Mouse (Mus musculus) Patski (cell line): ENCODE results near the gene Odf3l2. TPM values are rescaled to one million over a fixed set of nuclear protein-coding genes. Genes with fewer than 3 reads are reported as not detected.

Experiments
- ATAC-seq: fragments of 100-300 bp; one replicate; pipeline ENCODE4 v1.8.0; 2021
- CTCF ChIA-PET: fragments of 350-600 bp; sonication (Branson Sonifier 250); formaldehyde crosslinking; loops from one replicate; lab custom pipeline; 2022; ENCODE audit warnings: inconsistent platforms; lab: Charles Lee
- POLR2A ChIA-PET: fragments of 350-600 bp; sonication (Branson Sonifier 250); formaldehyde crosslinking; loops from one replicate; lab custom pipeline; 2022; ENCODE audit warnings: antibody characterized with exemption, inconsistent platforms; lab: Charles Lee
- DNase-seq: peaks from one replicate; pipeline ENCODE4 v3.0.0-alpha.2; 2011; ENCODE audit warnings: low read depth, low spot score
- H3K27me3 ChIP-seq: fragments of 371-371 bp; one replicate; pipeline ENCODE4 v1.5.1; 2021
- CTCF ChIP-seq: fragments of 100-300 bp; IDR thresholded peaks from one replicate; pipeline ENCODE4 v1.5.1; 2021
- in situ Hi-C: fragments of 300-500 bp; cut with MboI; formaldehyde crosslinking; loops from 3 replicates; pipeline ENCODE4 v1.11.1; 2018; ENCODE audit warnings: low pct_unique_long_range_greater_than_20kb, mixed read lengths
- polyA plus RNA-seq: library from polyadenylated mRNA; unstranded; gene quantifications from one replicate; pipeline ENCODE4 v1.2.3, GENCODE M21; 2021

Odf3l2 gene
- polyA plus RNA-seq, 1 experiment from 2014 or later = not detected

GRCm38 (mm10) chr10:79671396-79672087, 26.0 kb upstream of the Odf3l2 start:
- DNase-seq (no peak), ATAC-seq (no peak)
- POLR2A ChIA-PET = interaction anchor here (1.4 kb wide), 1 partner anchor 12 kb away, joined by 6 read pairs; no protein-coding TSS in a partner anchor
- CTCF ChIA-PET = no interaction called here
- no peak for TF ChIP-seq CTCF
- no peaks in the 10 kb centered on the region for H3K27me3 ChIP-seq
- in situ Hi-C loops = loop anchor here (10.0 kb wide), 1 partner anchor 1097 kb away; the partner anchor contains the start of gene Ilvbl

- no peak for ATAC-seq
- TF ChIP-seq CTCF = no peak
- in situ Hi-C loops = loop anchor here (10.0 kb wide), 1 partner anchor 1095 kb away; the partner anchor contains the start of gene Ilvbl
- ChIA-PET POLR2A (interaction anchor here (1.4 to 2.2 kb wide), 2 partner anchors 11 to 13 kb away, joined by 6 to 9 read pairs; partner anchors contain the start of gene Cdc34), CTCF (interaction anchor here (1.2 to 1.4 kb wide), 2 partner anchors 7 to 14 kb away, joined by 4 to 7 read pairs; no protein-coding TSS in a partner anchor)
- DNase-seq = no peak
- no peaks in the 10 kb centered on the region for H3K27me3 ChIP-seq
Measured at GRCm38 (mm10) chr10:79670071-79670888, 24.7 kb upstream of the Odf3l2 start.

GRCm38 (mm10) chr10:79669576-79670057, 24.1 kb upstream of the Odf3l2 start:
- ChIA-PET CTCF (interaction anchor here (0.9 to 2.1 kb wide), 4 partner anchors 8 to 86 kb away, joined by 3 to 7 read pairs (median 5); no protein-coding TSS in a partner anchor), POLR2A (interaction anchor here (1.4 to 2.2 kb wide), 2 partner anchors 12 to 14 kb away, joined by 6 to 9 read pairs; partner anchors contain the start of gene Cdc34)
- DNase-seq (no peak), ATAC-seq (peak; percentile 51)
- no peaks in the 10 kb centered on the region for H3K27me3 ChIP-seq
- no peak for TF ChIP-seq CTCF
- in situ Hi-C loops = loop anchor here (10.0 kb wide), 1 partner anchor 1095 kb away; the partner anchor contains the start of gene Ilvbl

GRCm38 (mm10) chr10:79668771-79669575, 23.4 kb upstream of the Odf3l2 start, which contains the start of gene Tpgs1:
Tpgs1 (plus strand) TSS chr10:79669369.
- ChIA-PET CTCF (interaction anchor here (0.9 to 2.1 kb wide), 6 partner anchors 8 to 913 kb away, joined by 3 to 7 read pairs (median 4); no protein-coding TSS in a partner anchor), POLR2A (interaction anchor here (2.2 kb wide), 1 partner anchor 13 kb away, joined by 9 read pairs; the partner anchor contains the start of gene Cdc34)
- ATAC-seq (peak; percentile 81), DNase-seq (peak; percentile 78)
- H3K27me3 ChIP-seq = no peaks in the 10 kb centered on the region
- no peak for TF ChIP-seq CTCF
- in situ Hi-C loops = no loop called here

- no peaks in the 10 kb centered on the region for H3K27me3 ChIP-seq
- no peak for ATAC-seq
- TF ChIP-seq CTCF = no peak
- ChIA-PET POLR2A (no interaction called here), CTCF (interaction anchor here (0.8 to 2.7 kb wide), 6 partner anchors 12 to 912 kb away, joined by 3 to 12 read pairs (median 4); no protein-coding TSS in a partner anchor)
- in situ Hi-C loops = no loop called here
- no peak for DNase-seq
Measured at GRCm38 (mm10) chr10:79668076-79668475, 22.5 kb upstream of the Odf3l2 start.

GRCm38 (mm10) chr10:79666493-79666892, 21.0 kb upstream of the Odf3l2 start:
- no peaks in the 10 kb centered on the region for H3K27me3 ChIP-seq
- ChIA-PET POLR2A (no interaction called here), CTCF (interaction anchor here (2.7 kb wide), 1 partner anchor 71 kb away, joined by 12 read pairs; no protein-coding TSS in a partner anchor)
- in situ Hi-C loops = no loop called here
- ATAC-seq = no peak
- DNase-seq = no peak
- no peak for TF ChIP-seq CTCF

GRCm38 (mm10) chr10:79665051-79665450, 19.5 kb upstream of the Odf3l2 start:
- no peaks in the 10 kb centered on the region for H3K27me3 ChIP-seq
- DNase-seq (no peak), ATAC-seq (no peak)
- in situ Hi-C loops = no loop called here
- POLR2A ChIA-PET = interaction anchor here (0.5 kb wide), 1 partner anchor 1833 kb away, joined by 3 read pairs; no protein-coding TSS in a partner anchor
- no peak for TF ChIP-seq CTCF
- CTCF ChIA-PET = interaction anchor here (1.6 kb wide), 1 partner anchor 70 kb away, joined by 7 read pairs; no protein-coding TSS in a partner anchor

- peak; percentile 55 for ATAC-seq
- in situ Hi-C loops = no loop called here
- DNase-seq = no peak
- no peaks in the 10 kb centered on the region for H3K27me3 ChIP-seq
- TF ChIP-seq CTCF = no peak
- ChIA-PET POLR2A (no interaction called here), CTCF (interaction anchor here (1.6 kb wide), 1 partner anchor 69 kb away, joined by 7 read pairs; no protein-coding TSS in a partner anchor)
Measured at GRCm38 (mm10) chr10:79664131-79664665, 18.7 kb upstream of the Odf3l2 start, which contains the start of gene Madcam1. Madcam1 (plus strand) TSS chr10:79664559.

GRCm38 (mm10) chr10:79661861-79662260, 16.3 kb upstream of the Odf3l2 start:
- in situ Hi-C loops = no loop called here
- ATAC-seq (no peak), DNase-seq (no peak)
- ChIA-PET POLR2A (no interaction called here), CTCF (no interaction called here)
- TF ChIP-seq CTCF = no peak
- no peaks in the 10 kb centered on the region for H3K27me3 ChIP-seq
